Mouse (Mus musculus): ENCODE data around the gene Tbl3. TPM values are rescaled to one million over a fixed set of nuclear protein-coding genes. Genes with fewer than 3 reads are reported as not detected.
A peak's percentile ranks its signal among the peaks of the same experiment; 100 is the strongest.
"Not testable (repeated sequence)": the region's sequence is repeated elsewhere in the genome, so short reads cannot be mapped to it uniquely, and the experiment has no call there.

The Tbl3 gene
- polyA plus RNA-seq, 1 experiment from 2014 or later: 59.9 TPM

DNA sequence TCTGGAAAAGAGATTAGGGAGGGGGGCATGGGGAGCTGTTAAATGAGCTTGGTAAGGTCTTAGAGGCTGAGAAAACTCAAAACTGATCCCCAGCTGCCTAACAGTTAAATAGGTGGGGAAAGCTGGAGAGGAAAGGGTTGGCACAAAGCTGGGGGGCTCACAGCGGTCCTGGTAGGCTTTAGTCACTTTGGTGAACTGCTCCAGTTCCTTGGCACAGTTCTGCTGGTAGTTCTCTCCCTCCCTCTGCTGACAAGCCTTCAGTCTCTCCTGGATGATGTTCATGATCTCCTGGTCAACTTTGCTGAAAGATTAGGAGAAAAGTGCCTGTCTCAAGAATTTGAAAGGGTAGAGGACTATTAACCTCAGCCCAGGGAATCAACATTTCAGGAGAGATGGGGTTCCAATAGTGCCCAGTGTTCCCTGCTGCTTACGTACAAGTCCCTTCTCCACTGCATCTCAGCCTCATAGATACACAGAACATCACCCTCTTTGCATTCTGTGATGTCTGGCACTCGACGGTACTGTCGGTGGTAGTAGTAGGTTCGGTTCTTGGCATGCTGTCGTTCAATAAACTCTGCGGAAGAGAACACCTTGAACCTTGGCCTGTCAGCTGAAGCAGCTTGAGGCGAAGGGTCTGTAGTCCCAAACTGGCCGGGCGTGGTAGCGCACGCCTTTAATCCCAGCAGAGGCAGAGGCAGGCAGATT is 14.9 kb upstream of the Tbl3 start:
- 34% methylated on average over 13 of the region's 13 CpGs for WGBS
- Histone ChIP-seq H3K27me3 (ENCODE audit: control insufficient read depth, insufficient read depth, low read length) (no peaks in the 10 kb centered on the region), H3K27ac (ENCODE audit: low read depth, low read length) (no peak overlapping the region), H3K36me3 (ENCODE audit: control insufficient read depth, insufficient read depth, low read length) (peaks cover 14% of the 10 kb centered on the region), H3K9ac (replicated peaks; ENCODE audit: low read depth, low read length) (no peak overlapping the region), H3K4me2 (ENCODE audit: low read depth, low read length) (peak overlapping the region; percentile 81; the same call in 1 of the 2 replicates), H3K4me3 (ENCODE audit: low read depth, low read length) (0 out of 2 replicates have a peak overlapping the region, but pooled peaks have one; percentile 4), H3K4me1 (ENCODE audit: control insufficient read depth, insufficient read depth, low read length) (peaks cover 28% of the 10 kb centered on the region), H3K9me3 (ENCODE audit: control insufficient read depth, low read length) (no peaks in the 10 kb centered on the region)
- ATAC-seq (ENCODE audit: low read depth): no peak

DNA sequence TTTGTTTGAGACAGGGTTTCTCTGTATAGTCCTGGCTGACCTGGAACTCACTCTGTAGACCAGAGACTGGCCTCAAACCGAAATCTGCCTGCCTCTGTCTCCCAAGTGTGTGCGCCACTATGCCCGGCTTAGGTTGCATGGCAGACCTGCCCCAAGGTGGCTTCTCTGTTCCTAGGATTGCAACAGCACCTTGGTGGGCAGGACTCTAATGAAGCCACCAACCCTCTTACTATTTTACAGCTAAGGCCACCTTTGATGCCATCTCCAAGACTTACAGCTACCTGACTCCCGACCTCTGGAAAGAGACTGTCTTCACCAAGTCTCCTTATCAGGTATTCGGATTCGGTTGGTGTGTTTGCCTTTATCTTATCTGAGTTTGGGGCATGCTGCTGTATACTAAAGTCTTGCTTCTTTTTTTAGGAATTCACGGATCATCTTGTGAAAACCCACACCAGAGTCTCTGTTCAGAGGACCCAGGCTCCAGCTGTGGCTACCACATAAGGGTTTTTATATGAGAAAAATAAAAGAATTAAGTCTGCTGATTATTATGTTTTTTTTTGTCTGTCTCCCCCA is 14.0 kb upstream of the Tbl3 start:
- H3K9me3 ChIP-seq (ENCODE audit: control insufficient read depth, low read length); H3K27ac ChIP-seq (ENCODE audit: low read depth, low read length); ATAC-seq (ENCODE audit: low read depth); H3K27me3 ChIP-seq (ENCODE audit: control insufficient read depth, insufficient read depth, low read length): not testable (repeated sequence)
- Histone ChIP-seq H3K4me1 (ENCODE audit: control insufficient read depth, insufficient read depth, low read length) (peaks cover 28% of the 10 kb centered on the region), H3K36me3 (ENCODE audit: control insufficient read depth, insufficient read depth, low read length) (peaks cover 14% of the 10 kb centered on the region), H3K4me2 (ENCODE audit: low read depth, low read length) (peak overlapping the region; percentile 71), H3K4me3 (ENCODE audit: low read depth, low read length) (peak overlapping the region; percentile 83; the same call in 1 of the 2 replicates), H3K9ac (replicated peaks; ENCODE audit: low read depth, low read length) (0 out of 2 replicates have a peak overlapping the region, but pooled peaks have one; percentile 32)
- WGBS: 74% methylated on average over 7 of the region's 7 CpGs

DNA sequence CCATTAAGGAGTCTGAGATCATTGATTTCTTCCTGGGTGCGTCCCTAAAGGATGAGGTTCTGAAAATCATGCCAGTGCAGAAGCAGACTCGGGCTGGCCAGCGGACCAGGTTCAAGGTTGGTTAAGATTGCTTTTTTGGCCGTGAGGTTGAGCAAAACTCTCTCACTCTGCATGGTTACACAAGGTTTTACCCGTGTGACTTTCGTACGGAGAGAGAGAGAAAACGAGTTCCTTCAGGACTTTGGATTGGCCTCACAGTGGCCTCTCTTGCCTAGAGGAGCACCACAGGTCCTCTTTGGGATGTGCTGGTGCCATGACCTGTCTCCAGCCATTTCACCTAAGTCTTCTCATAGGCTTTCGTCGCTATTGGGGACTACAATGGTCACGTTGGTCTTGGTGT is 13.2 kb upstream of the Tbl3 start:
- peak overlapping the region; percentile 71 for H3K4me2 ChIP-seq (ENCODE audit: low read depth, low read length)
- H3K9ac ChIP-seq (replicated peaks; ENCODE audit: low read depth, low read length): peak overlapping the region; percentile 83
- H3K27me3 ChIP-seq (ENCODE audit: control insufficient read depth, insufficient read depth, low read length); ATAC-seq (ENCODE audit: low read depth); H3K9me3 ChIP-seq (ENCODE audit: control insufficient read depth, low read length); H3K27ac ChIP-seq (ENCODE audit: low read depth, low read length): not testable (repeated sequence)
- peaks cover 28% of the 10 kb centered on the region for H3K4me1 ChIP-seq (ENCODE audit: control insufficient read depth, insufficient read depth, low read length)
- peaks cover 19% of the 10 kb centered on the region for H3K36me3 ChIP-seq (ENCODE audit: control insufficient read depth, insufficient read depth, low read length)
- WGBS: 1% methylated on average over 11 of the region's 11 CpGs
- H3K4me3 ChIP-seq (ENCODE audit: low read depth, low read length): peak overlapping the region; percentile 83

DNA sequence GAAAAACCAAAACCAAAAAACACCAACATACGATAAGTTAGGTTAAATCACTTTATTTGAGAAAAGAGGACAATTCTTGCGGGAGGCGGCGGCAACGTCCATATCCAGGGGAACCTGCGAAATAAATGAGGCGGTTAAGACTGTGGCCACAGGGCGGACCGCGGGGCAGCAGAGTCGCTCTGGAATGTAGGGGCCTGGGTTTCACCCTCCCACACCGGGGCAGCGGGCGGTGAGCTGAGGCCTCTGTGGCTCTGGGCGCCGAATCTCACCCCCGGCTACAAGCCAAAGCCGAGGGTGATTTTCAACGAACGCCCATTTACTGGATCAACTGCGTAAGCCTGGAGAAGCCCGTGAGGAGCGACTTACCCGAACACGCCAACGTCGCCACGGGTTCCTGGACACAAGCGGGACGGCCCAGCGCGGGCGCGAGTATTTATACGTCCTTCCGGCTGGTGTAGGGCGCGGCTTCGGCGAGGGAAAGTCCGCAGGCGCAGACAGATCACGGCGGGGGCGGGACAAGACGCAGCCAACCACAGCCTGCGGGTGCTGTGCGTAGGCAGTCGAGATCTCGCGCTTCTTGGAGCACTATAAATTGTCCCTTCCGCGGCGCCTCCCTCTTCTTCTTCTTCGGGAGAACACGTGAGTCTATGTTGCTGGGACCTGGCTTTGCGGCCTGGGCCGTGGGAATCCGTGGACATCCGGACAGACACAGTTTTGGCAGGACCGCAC is 12.2 kb upstream of the Tbl3 start:
- Histone ChIP-seq H3K4me2 (ENCODE audit: low read depth, low read length) (peak overlapping the region; percentile 71), H3K9ac (replicated peaks; ENCODE audit: low read depth, low read length) (peak overlapping the region; percentile 83), H3K27ac (ENCODE audit: low read depth, low read length) (peak overlapping the region; percentile 87), H3K4me3 (ENCODE audit: low read depth, low read length) (peak overlapping the region; percentile 83), H3K36me3 (ENCODE audit: control insufficient read depth, insufficient read depth, low read length) (peaks cover 19% of the 10 kb centered on the region), H3K4me1 (ENCODE audit: control insufficient read depth, insufficient read depth, low read length) (peaks cover 28% of the 10 kb centered on the region), H3K27me3 (ENCODE audit: control insufficient read depth, insufficient read depth, low read length) (no peaks in the 10 kb centered on the region), H3K9me3 (ENCODE audit: control insufficient read depth, low read length) (no peaks in the 10 kb centered on the region)
- WGBS: 0% methylated on average over 61 of the region's 61 CpGs
- peak; percentile 98 for ATAC-seq (ENCODE audit: low read depth)

DNA sequence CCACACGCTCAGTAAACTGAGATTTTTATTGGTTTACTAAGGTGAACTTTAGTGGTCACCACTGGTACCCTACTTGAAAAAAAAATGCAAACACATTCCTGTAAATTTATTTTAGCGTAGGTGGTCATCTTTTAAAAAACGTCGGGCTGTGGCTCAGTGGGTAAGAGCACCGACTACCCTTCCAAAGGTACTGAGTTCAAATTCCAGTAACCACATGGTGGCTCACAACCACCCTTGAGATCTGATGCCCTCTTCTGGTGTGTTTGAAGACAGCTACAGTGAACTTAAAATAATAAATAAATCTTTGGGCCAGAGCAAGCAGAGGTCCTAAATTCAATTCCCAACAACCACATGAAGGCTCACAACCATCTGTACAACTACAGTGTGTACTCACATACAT is 11.5 kb upstream of the Tbl3 start:
- not testable (repeated sequence) for H3K9me3 ChIP-seq (ENCODE audit: control insufficient read depth, low read length); H3K27ac ChIP-seq (ENCODE audit: low read depth, low read length); H3K27me3 ChIP-seq (ENCODE audit: control insufficient read depth, insufficient read depth, low read length); ATAC-seq (ENCODE audit: low read depth)
- H3K9ac ChIP-seq (replicated peaks; ENCODE audit: low read depth, low read length): peak overlapping the region; percentile 83
- peaks cover 19% of the 10 kb centered on the region for H3K36me3 ChIP-seq (ENCODE audit: control insufficient read depth, insufficient read depth, low read length)
- peak overlapping the region; percentile 83 for H3K4me3 ChIP-seq (ENCODE audit: low read depth, low read length)
- H3K4me1 ChIP-seq (ENCODE audit: control insufficient read depth, insufficient read depth, low read length): peaks cover 28% of the 10 kb centered on the region
- peak overlapping the region; percentile 55 for H3K4me2 ChIP-seq (ENCODE audit: low read depth, low read length)
- 65% methylated on average over 5 of the region's 5 CpGs for WGBS

DNA sequence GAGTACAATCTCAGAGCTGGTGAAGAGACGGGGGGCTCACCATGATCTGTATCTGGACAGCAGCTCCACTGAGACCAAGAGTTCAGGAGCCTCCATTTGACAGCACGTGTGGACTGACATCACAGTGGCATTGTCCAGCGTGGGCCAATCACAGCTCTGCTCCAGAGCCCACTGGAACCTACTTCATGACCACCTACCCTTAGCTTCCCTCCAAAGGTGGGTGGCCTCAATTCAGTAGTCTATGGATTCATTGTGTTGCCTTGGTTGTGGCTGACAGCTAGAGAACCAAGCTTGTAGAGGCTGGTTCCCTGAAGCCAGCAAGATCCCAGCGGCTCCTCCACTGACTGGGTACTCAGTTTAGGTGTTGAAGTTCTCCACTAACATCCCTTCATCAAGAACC is 10.5 kb upstream of the Tbl3 start, which contains the start of the genes Rnf151 and Rps2:
Gene Rnf151 (minus strand): TSS at position 121 of the 400 bp plus-strand sequence.
Gene Rps2 (plus strand): TSS at position 174 of the 400 bp plus-strand sequence.
- H3K36me3 ChIP-seq (ENCODE audit: control insufficient read depth, insufficient read depth, low read length): peaks cover 19% of the 10 kb centered on the region
- no peaks in the 10 kb centered on the region for H3K9me3 ChIP-seq (ENCODE audit: control insufficient read depth, low read length)
- WGBS: 86% methylated on average over 4 of the region's 4 CpGs
- ATAC-seq (ENCODE audit: low read depth): no peak
- peak within 1 kb of the TSS; percentile 55 for H3K4me2 ChIP-seq (ENCODE audit: low read depth, low read length)
- no peaks in the 10 kb centered on the region for H3K27me3 ChIP-seq (ENCODE audit: control insufficient read depth, insufficient read depth, low read length)
- H3K4me1 ChIP-seq (ENCODE audit: control insufficient read depth, insufficient read depth, low read length): peaks cover 21% of the 10 kb centered on the region
- H3K9ac ChIP-seq (replicated peaks; ENCODE audit: low read depth, low read length): no peak within 1 kb of the TSS
- no peak within 1 kb of the TSS for H3K27ac ChIP-seq (ENCODE audit: low read depth, low read length)
- peak within 1 kb of the TSS; percentile 83; the same call in 1 of the 2 replicates for H3K4me3 ChIP-seq (ENCODE audit: low read depth, low read length)

DNA sequence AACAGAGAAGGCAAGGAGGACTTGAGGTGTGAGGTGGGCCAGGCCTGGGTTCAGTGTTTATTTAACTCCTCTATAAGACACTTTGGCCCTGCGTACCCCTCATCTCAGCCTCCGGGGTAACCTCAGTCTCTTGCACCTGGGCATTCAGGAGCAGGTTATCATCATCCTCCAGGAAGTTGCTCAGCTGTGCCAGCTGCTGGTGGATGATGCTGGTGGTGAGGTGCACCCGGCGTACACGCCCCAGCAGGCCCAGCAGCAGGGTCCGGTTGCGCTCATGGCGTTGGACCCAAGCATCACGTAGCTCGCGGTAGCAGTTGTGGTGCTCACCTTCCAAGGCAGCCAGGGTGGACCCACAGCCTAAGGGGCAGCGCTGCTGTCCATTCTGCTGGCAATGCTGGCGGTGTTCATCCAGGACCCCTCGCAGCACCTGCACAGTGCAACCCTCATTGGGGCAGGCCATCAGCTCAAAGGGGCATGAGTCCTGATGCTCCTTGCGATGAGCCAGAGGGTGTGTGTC is 8.8 kb upstream of the Tbl3 start:
- Histone ChIP-seq H3K27ac (ENCODE audit: low read depth, low read length) (no peak overlapping the region), H3K36me3 (ENCODE audit: control insufficient read depth, insufficient read depth, low read length) (peaks cover 6% of the 10 kb centered on the region), H3K4me2 (ENCODE audit: low read depth, low read length) (no peak overlapping the region), H3K4me1 (ENCODE audit: control insufficient read depth, insufficient read depth, low read length) (peaks cover 6% of the 10 kb centered on the region; the same call in 1 of the 2 replicates), H3K9ac (replicated peaks; ENCODE audit: low read depth, low read length) (no peak overlapping the region), H3K27me3 (ENCODE audit: control insufficient read depth, insufficient read depth, low read length) (no peaks in the 10 kb centered on the region), H3K9me3 (ENCODE audit: control insufficient read depth, low read length) (no peaks in the 10 kb centered on the region), H3K4me3 (ENCODE audit: low read depth, low read length) (no peak overlapping the region)
- 95% methylated on average over 15 of the region's 15 CpGs for WGBS
- no peak for ATAC-seq (ENCODE audit: low read depth)

DNA sequence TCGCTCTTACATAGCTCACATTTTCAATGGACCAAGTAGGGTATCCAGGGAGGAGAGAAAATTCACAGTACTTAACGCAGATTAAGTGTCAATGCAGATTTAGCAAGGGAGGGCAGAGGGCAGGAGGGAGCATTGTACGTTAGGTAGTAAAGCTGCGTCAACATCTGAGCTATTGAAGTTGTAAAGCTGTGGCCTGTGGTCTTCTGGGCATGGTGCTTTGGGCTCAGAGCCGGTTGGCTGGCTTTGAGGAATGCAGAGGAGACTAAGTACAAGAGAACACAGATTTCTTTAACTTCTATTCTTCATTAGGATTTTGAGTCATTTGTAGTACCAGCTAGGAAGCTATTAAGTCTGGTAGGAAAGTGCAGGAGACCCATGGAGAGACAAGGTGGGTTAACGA is 8.1 kb upstream of the Tbl3 start:
- H3K9ac ChIP-seq (replicated peaks; ENCODE audit: low read depth, low read length): no peak overlapping the region
- H3K4me3 ChIP-seq (ENCODE audit: low read depth, low read length): no peak overlapping the region
- no peak for ATAC-seq (ENCODE audit: low read depth)
- H3K27me3 ChIP-seq (ENCODE audit: control insufficient read depth, insufficient read depth, low read length): no peaks in the 10 kb centered on the region
- H3K4me2 ChIP-seq (ENCODE audit: low read depth, low read length): no peak overlapping the region
- peaks cover 5% of the 10 kb centered on the region; the same call in 1 of the 2 replicates for H3K4me1 ChIP-seq (ENCODE audit: control insufficient read depth, insufficient read depth, low read length)
- H3K9me3 ChIP-seq (ENCODE audit: control insufficient read depth, low read length): no peaks in the 10 kb centered on the region
- WGBS: 50% methylated on average over 6 of the region's 6 CpGs
- H3K27ac ChIP-seq (ENCODE audit: low read depth, low read length): no peak overlapping the region
- 0 out of 2 replicates have a peak, but pooled peaks cover 4% of the 10 kb centered on the region for H3K36me3 ChIP-seq (ENCODE audit: control insufficient read depth, insufficient read depth, low read length)
